Mouse (Mus musculus): ENCODE results near the gene Pcdh11x. TPM values are rescaled to one million over a fixed set of nuclear protein-coding genes. Genes with fewer than 3 reads are reported as not detected.
"Not testable (repeated sequence)": the region's sequence is repeated elsewhere in the genome, so short reads cannot be mapped to it uniquely, and the experiment has no call there.

Gene Pcdh11x
- polyA plus RNA-seq, 1 experiment from 2014 or later, result 4.6 TPM

- no peak overlapping the region for H3K27ac ChIP-seq (replicated peaks)
- no peaks in the 10 kb centered on the region for H3K27me3 ChIP-seq (replicated peaks)
- H3K4me3 ChIP-seq, result no peak overlapping the region
- H3K4me2 ChIP-seq, result no peak overlapping the region
- no peak overlapping the region for H3K9ac ChIP-seq
- WGBS, result 74% methylated on average over 3 of the region's 3 CpGs
- no peak for ATAC-seq (ENCODE audit: extremely low read depth, insufficient number of reproducible peaks, low FRiP score, low TSS enrichment)
- H3K9me3 ChIP-seq, result no peaks in the 10 kb centered on the region
- H3K36me3 ChIP-seq, result no peaks in the 10 kb centered on the region
- H3K4me1 ChIP-seq, result no peaks in the 10 kb centered on the region
Observed at GRCm38 (mm10) chrX:120524986-120525385, 234.9 kb downstream of the Pcdh11x start.

GRCm38 (mm10) chrX:120599309-120599708 is 309.2 kb downstream of the Pcdh11x start:
- ATAC-seq (ENCODE audit: extremely low read depth, insufficient number of reproducible peaks, low FRiP score, low TSS enrichment), result no peak
- Histone ChIP-seq H3K4me2 (no peak overlapping the region), H3K27me3 (replicated peaks) (no peaks in the 10 kb centered on the region), H3K36me3 (no peaks in the 10 kb centered on the region), H3K9me3 (no peaks in the 10 kb centered on the region), H3K4me1 (no peaks in the 10 kb centered on the region), H3K4me3 (no peak overlapping the region), H3K27ac (replicated peaks) (no peak overlapping the region), H3K9ac (no peak overlapping the region)
- WGBS, result 73% methylated on average over 1 of the region's 1 CpGs

- Histone ChIP-seq H3K9me3 (no peaks in the 10 kb centered on the region), H3K27me3 (replicated peaks) (no peaks in the 10 kb centered on the region), H3K4me3 (no peak overlapping the region), H3K4me2 (no peak overlapping the region), H3K9ac (no peak overlapping the region), H3K36me3 (no peaks in the 10 kb centered on the region), H3K27ac (replicated peaks) (no peak overlapping the region), H3K4me1 (no peaks in the 10 kb centered on the region)
- no peak for ATAC-seq (ENCODE audit: extremely low read depth, insufficient number of reproducible peaks, low FRiP score, low TSS enrichment)
- WGBS, result 43% methylated on average over 4 of the region's 4 CpGs
Observed at GRCm38 (mm10) chrX:120618460-120618859, 328.4 kb downstream of the Pcdh11x start.

- not testable (repeated sequence) for H3K9ac ChIP-seq; H3K27ac ChIP-seq (replicated peaks); H3K36me3 ChIP-seq; H3K27me3 ChIP-seq (replicated peaks); H3K4me3 ChIP-seq; H3K4me2 ChIP-seq; H3K9me3 ChIP-seq; ATAC-seq (ENCODE audit: extremely low read depth, insufficient number of reproducible peaks, low FRiP score, low TSS enrichment); H3K4me1 ChIP-seq
- 80% methylated on average over 1 of the region's 1 CpGs for WGBS
Observed at GRCm38 (mm10) chrX:120670236-120670635, 380.2 kb downstream of the Pcdh11x start.

GRCm38 (mm10) chrX:120734144-120734543 is 444.1 kb downstream of the Pcdh11x start:
- no peak overlapping the region for H3K27ac ChIP-seq (replicated peaks)
- H3K27me3 ChIP-seq (replicated peaks), result no peaks in the 10 kb centered on the region
- H3K4me2 ChIP-seq, result no peak overlapping the region
- H3K4me1 ChIP-seq, result no peaks in the 10 kb centered on the region
- H3K36me3 ChIP-seq, result no peaks in the 10 kb centered on the region
- no peaks in the 10 kb centered on the region for H3K9me3 ChIP-seq
- no peak overlapping the region for H3K9ac ChIP-seq
- ATAC-seq (ENCODE audit: extremely low read depth, insufficient number of reproducible peaks, low FRiP score, low TSS enrichment), result no peak
- no peak overlapping the region for H3K4me3 ChIP-seq

GRCm38 (mm10) chrX:120735792-120736191 is 445.7 kb downstream of the Pcdh11x start:
- H3K27me3 ChIP-seq (replicated peaks), result no peaks in the 10 kb centered on the region
- H3K27ac ChIP-seq (replicated peaks), result no peak overlapping the region
- H3K9me3 ChIP-seq, result no peaks in the 10 kb centered on the region
- no peaks in the 10 kb centered on the region for H3K4me1 ChIP-seq
- H3K36me3 ChIP-seq, result no peaks in the 10 kb centered on the region
- no peak overlapping the region for H3K4me2 ChIP-seq
- ATAC-seq (ENCODE audit: extremely low read depth, insufficient number of reproducible peaks, low FRiP score, low TSS enrichment), result no peak
- no peak overlapping the region for H3K9ac ChIP-seq
- H3K4me3 ChIP-seq, result no peak overlapping the region
- 3% methylated on average over 1 of the region's 1 CpGs for WGBS

GRCm38 (mm10) chrX:120944556-120944955 is 654.5 kb downstream of the Pcdh11x start:
- no peak for ATAC-seq (ENCODE audit: extremely low read depth, insufficient number of reproducible peaks, low FRiP score, low TSS enrichment)
- Histone ChIP-seq H3K27me3 (replicated peaks) (no peaks in the 10 kb centered on the region), H3K4me1 (no peaks in the 10 kb centered on the region), H3K27ac (replicated peaks) (no peak overlapping the region), H3K9ac (no peak overlapping the region), H3K4me2 (no peak overlapping the region), H3K4me3 (no peak overlapping the region), H3K9me3 (no peaks in the 10 kb centered on the region), H3K36me3 (no peaks in the 10 kb centered on the region)
- 80% methylated on average over 3 of the region's 3 CpGs for WGBS

Other genes starting within 250 kb of the Pcdh11x start
- gene H2afb3, start 22.8 kb downstream of the Pcdh11x start, polyA plus RNA-seq (2015; fragmentation: Nextera tagmentation; extraction: Ambion mirVana), result not detected in 2 replicates